Mouse (Mus musculus): ENCODE measurements around the gene Hs3st3b1.

The Hs3st3b1 gene

GRCm38 (mm10) chr11:63922091-63922621 lies at the start of gene Hs3st3b1:
Hs3st3b1 (minus strand) TSS chr11:63922290.
- peak; percentile 95 to 97 for DNase-seq

GRCm38 (mm10) chr11:63971462-63971861 lies 49.4 kb upstream of the Hs3st3b1 start:
- no peak for DNase-seq

GRCm38 (mm10) chr11:63970818-63971217 lies 48.7 kb upstream of the Hs3st3b1 start:
- no peak for DNase-seq

GRCm38 (mm10) chr11:63969205-63969910 lies 47.3 kb upstream of the Hs3st3b1 start:
- DNase-seq: peak; percentile 27 to 47

- no peak for DNase-seq
Observed at GRCm38 (mm10) chr11:63968388-63969035, 46.4 kb upstream of the Hs3st3b1 start.

- no peak for DNase-seq
Observed at GRCm38 (mm10) chr11:63967641-63968387, 45.7 kb upstream of the Hs3st3b1 start.

- no peak for DNase-seq
Observed at GRCm38 (mm10) chr11:63965437-63965836, 43.3 kb upstream of the Hs3st3b1 start.

- peak; percentile 47 to 59 for DNase-seq
Observed at GRCm38 (mm10) chr11:63957207-63957606, 35.1 kb upstream of the Hs3st3b1 start.

GRCm38 (mm10) chr11:63956748-63957147 lies 34.7 kb upstream of the Hs3st3b1 start:
- no peak for DNase-seq

- no peak for DNase-seq
Observed at GRCm38 (mm10) chr11:63953887-63954286, 31.8 kb upstream of the Hs3st3b1 start.

- no peak for DNase-seq
Observed at GRCm38 (mm10) chr11:63952743-63953191, 30.7 kb upstream of the Hs3st3b1 start.

GRCm38 (mm10) chr11:63951831-63952631 lies 29.9 kb upstream of the Hs3st3b1 start:
- DNase-seq: peak; percentile 65 to 75

- no peak for DNase-seq
Observed at GRCm38 (mm10) chr11:63948371-63948770, 26.3 kb upstream of the Hs3st3b1 start.

- no peak for DNase-seq
Observed at GRCm38 (mm10) chr11:63947024-63947423, 24.9 kb upstream of the Hs3st3b1 start.

- no peak for DNase-seq
Observed at GRCm38 (mm10) chr11:63943947-63944346, 21.9 kb upstream of the Hs3st3b1 start.

- no peak for DNase-seq
Observed at GRCm38 (mm10) chr11:63943268-63943890, 21.3 kb upstream of the Hs3st3b1 start.

GRCm38 (mm10) chr11:63942177-63942576 lies 20.1 kb upstream of the Hs3st3b1 start:
- DNase-seq: no peak

- no peak for DNase-seq
Observed at GRCm38 (mm10) chr11:63936641-63937040, 14.6 kb upstream of the Hs3st3b1 start.

GRCm38 (mm10) chr11:63926901-63927300 lies 4.8 kb upstream of the Hs3st3b1 start:
- no peak for DNase-seq

- peak; percentile 88 to 92 for DNase-seq
Observed at GRCm38 (mm10) chr11:63925161-63925582, 3.1 kb upstream of the Hs3st3b1 start.

- peak; percentile 53 to 64 for DNase-seq
Observed at GRCm38 (mm10) chr11:63924286-63924930, 2.3 kb upstream of the Hs3st3b1 start.

Data from kidney, postnatal 4 days (tissue).